Mouse (Mus musculus) brain, embryonic 18.5 days (tissue): ENCODE data around the gene Tssk2.

Experiments used
- DNase-seq: peaks from one replicate; pipeline ENCODE4 v3.0.0-alpha.2; 2012; ENCODE audit warnings: low read depth, low spot score

The Tssk2 gene

DNA sequence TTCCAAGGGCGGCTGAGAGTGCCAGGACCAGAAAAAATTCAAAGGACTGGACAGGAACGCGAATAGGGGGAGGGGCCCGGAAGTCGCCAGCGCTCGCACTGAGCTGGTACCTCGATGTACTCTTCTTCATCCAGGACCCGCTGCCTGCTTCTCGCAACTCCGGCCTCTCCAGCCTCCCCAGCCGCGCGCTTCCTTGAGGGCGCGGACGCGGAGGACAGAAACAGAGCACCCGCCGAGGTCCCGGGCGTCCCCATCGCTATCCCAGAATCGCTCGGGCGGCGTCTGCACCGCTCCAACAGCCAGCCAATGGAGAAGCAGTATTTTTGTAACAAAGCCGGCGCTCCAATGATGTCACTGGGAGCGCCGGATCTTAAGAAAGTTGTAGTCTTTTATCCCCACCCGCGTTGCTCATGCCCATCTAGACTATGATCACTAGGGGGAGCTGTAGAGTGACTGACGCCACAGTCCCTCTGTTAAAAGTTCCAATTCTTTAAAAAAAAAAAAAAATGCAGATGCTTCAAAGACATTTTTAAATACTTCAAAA lies 12.7 kb downstream of the Tssk2 start, which contains the start of gene Ess2:
Gene Ess2 (minus strand): TSS at position 297 of the 544 bp plus-strand sequence.
- peak; percentile 95 for DNase-seq

DNA sequence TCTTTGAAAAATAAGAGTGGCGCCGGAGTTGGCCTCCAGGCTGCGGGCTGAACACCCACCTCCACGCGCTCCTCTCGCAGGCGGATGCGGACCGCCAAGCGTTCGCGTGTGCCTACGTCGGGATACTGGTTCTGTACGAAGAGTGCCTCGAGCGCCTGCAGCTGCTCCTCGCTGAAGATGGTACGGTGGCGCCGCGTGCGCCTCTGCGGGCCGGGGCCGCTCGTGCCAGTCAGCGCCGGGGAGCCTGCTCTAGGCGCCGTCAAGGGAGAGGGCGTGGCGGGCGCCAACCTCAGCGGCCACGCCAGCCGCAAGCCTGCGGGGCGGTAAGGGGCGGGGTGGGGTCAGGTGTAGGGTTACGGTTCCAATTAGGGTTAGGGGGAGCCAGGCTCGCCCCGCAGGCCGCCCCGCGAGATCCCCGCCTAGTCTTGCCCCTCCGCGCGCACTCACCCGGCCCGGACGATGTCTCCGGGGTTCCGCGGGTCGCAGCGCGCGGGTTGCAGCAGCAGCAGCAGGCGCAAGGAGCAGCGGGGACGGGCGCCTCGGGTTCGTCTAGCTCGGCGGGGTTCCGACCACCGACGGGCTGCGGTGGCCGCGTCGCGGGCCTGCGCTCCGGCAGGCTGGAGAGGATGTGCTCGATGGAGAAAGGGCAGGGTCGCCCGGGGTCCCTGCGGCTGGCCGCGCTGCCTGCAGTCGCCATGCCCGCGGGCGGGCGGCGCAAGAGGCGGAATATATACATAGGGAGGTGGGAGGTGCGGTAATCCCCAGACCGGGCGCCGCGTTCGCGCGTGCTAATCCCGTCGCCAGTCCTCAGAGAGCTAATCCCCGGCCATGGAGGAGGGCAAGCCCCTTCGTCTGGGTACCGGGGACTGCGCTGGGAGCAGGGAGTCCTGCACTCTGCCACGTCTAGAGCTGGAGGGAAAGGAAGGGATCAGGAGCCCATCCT lies 16.1 kb downstream of the Tssk2 start, which contains the start of gene Gsc2:
Gene Gsc2 (minus strand): TSS at position 753 of the 943 bp plus-strand sequence.
- DNase-seq, result no peak

DNA sequence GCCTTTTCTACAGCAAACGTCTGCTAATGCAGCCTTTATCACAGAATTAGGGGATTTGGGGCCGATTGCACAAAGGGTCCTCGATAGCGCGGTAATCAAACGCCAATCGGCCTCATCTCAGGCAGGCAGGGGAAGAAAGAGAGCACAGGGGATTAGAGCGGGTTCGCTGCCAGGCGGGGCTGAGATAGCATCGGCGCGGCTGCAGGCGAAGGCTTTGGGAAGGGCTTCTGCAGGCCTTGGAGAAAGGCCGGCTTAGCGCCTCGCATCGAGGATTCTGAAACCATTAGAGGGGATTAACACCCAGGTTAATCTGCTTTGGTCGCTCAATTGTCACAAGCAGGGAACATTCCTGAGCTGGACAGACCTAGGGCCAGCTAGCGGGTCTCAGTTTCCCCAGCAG lies 22.1 kb downstream of the Tssk2 start:
- no peak for DNase-seq

DNA sequence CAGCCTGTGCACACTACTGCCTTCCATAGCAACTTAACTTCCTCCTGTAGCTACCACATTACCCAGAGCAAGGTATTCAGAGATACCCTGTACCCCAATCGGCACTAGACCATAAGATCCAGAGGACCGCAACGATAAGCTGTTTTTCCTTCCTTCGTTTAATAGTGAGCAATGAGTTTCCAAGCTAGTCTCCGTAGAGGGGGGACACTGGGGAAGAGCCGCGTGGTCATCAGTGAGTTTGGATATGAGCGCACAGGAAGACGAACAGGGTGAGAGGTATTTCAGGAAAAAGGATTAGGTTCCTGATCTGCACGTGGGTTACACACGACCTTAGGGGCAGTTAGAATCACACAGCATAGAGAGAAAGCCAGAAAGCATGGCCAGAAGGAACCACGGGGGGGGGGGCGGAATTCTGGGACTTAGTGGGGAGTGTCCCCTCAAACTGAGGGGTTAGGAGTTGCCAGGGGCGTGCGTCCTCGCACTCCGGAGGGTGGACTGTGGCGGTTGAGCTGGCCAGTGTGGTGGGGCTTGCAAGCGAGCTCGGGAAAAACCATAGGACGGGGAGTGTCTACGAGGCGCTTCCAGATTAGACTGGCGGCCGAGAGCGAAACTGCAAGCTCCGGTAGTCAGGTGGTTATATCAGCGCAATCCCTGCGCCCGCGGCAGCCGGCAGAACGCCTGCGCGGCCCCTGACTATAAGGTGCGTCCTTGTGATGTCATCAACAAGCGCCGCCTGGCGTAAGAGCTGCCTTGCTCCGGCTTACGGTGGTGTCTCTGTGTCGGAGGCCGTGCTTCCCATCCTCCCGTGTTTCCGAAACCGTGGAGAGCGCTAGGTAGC lies 23.1 kb downstream of the Tssk2 start:
- peak; percentile 93 for DNase-seq

DNA sequence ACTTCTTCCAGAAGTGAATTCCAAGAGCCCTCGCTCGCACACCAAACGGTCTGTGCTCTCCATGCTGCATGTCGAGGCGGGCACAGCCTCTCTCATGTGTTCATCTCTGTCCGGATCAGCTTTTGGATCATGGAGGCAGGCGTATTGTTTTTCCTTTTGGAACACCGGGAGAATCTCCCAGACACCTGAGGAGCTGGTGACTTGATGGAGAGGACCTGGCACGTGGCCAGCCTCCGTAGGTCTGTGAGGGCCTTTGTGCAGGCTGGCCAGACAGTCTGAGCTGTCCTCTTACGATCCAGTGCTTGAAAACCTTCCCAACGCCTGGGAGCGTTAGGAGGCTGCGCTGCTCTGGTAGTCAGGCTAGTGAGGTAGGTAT lies 23.7 kb downstream of the Tssk2 start:
- no peak for DNase-seq

DNA sequence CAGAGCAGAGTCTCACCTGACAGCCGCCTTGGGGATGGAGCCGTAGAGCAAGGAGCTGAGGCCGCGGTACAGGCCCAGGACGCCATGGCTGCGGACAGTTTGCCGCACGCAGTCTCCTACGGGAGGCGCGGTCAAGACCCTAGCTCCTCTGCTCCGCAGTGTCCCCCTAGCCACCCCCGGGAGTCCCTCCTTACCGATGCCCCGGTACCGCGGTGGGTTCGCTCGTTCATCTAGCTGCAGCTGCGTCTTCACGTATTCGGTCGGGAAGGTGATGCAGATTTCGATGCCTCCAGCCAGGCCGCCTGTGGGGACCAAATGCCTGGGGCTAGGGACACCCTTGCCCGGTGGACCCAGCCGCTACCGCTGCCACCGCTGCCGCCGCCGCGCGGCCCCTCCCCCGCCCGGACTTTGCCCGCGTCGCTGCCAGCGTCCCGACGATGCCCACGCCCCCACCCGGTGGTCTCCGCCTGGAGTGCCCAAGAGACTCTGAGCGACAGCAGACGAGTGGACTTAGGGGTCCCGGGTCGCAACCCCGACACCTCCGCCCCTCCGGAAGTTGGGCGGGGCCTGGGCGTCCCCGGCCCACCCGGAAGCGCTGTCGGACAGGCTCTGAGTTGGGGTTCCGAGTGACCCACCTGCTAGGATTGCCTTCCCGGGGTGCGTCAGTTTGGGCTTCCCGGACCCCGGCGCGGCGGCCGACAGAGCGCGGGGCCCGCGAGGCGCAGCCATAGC lies 29.1 kb downstream of the Tssk2 start:
- no peak for DNase-seq

DNA sequence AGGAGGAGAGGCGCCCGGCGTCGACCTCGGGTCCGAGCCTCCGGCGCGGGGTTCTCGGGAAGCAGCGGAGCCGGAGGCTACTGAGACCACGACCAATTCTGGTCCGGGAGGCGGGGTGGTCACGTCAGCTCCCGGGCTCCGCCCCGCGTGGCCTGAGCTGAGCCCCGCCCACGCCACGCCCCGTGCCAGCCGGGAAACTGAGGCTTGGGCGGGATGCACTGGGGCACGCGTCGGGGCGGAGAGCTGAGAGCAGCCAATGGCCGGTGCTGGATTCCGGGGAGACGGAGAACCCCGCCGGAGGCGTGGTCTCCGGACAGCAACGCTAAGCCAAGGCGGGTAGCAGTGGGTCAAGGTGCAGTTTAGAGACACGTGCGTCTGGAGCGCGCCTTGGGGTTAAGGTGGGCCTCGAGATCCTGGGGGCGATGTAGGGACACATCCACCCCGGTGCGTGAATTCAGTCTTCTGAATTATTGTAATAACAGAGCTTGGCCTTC lies 29.7 kb downstream of the Tssk2 start, which contains the start of gene Slc25a1:
Gene Slc25a1 (minus strand): TSS at position 133 of the 494 bp plus-strand sequence.
- DNase-seq, result no peak

DNA sequence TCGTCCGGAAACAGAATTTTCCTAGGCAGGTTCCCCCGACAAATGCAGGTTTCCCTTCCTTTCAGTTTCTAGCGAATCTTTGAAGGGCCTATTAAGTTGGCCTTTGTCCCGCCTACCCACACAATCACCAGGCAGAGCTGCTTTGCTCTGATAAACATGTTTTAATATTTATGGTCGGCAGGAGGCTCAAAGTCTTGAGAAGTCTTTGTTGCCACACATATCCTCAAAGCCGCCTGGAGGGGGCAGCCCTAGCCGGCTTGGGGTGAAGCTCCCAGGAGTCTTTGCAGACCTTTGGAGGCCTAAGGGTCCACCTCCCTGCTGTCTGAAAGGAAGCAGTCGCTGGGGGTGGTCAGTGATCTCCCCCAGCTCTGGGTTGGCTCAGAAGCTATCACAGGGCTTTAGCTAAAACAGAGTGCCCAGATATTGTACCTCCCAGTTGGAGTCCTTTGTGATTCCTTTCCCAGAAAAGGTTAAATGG lies 30.2 kb downstream of the Tssk2 start:
- DNase-seq, result no peak

DNA sequence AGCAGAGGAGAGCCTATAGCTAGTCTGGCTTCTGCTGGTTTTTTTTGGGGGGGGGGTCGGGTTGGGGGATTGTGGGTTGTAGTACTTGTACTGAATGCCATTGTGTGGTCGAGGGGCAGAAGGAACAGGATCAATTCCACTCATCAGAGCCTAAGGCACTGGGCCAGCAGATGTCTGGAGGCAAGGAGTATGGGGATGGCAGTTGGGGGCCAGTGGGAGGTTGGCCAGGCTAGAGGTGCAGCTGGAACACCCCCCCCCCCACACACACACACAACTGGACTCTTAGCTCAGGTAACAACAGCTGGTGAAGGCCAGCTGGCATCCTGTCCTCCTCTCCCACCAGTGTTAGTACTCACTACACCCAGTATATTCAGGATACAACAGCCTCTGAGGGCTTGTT lies 30.8 kb downstream of the Tssk2 start:
- DNase-seq, result no peak

DNA sequence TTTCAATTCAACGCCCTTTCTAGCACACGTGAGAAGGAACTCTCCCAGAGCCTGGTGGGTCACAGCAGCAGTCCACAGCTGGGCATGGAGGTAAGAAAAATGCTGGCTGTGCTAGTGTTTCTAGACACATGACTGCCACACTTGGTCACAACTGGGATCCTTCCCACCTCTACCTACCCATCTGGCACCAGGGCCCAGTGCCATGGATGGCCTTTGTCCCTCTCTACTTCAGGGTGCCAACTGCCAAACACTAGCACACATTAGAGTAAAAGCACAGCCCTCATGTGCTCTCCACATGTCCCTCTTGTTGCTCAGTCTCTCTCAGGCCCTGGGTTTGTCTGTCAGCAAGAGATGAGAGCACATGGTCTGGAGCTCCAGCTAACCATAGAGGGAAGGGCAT lies 31.2 kb downstream of the Tssk2 start:
- DNase-seq, result no peak

DNA sequence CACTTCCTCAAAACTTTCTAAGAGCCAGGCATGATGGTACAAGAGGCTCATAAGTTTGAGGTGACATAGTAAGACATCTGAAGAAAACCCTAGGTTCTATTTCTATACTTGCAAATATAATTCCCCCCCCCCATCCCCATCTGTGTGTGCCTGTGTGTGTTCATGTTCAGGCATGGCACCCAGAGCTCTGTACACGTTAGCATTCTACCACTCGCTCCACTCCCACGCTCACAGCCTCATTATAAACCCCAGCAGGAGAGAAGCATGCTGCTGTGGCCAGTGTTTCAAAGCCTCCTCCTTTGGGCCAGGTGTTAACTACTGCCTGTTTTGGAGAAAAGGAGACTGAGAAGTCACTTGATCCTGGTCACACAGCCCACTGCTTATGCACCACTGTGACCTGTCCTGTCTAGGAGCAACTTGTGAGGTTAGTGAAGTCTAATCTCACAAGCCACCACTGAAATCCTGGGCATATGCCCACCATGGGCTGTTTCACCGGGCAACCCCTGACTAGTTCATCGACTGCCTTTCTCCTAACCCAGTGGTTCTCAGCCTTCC lies 33.5 kb downstream of the Tssk2 start:
- no peak for DNase-seq

DNA sequence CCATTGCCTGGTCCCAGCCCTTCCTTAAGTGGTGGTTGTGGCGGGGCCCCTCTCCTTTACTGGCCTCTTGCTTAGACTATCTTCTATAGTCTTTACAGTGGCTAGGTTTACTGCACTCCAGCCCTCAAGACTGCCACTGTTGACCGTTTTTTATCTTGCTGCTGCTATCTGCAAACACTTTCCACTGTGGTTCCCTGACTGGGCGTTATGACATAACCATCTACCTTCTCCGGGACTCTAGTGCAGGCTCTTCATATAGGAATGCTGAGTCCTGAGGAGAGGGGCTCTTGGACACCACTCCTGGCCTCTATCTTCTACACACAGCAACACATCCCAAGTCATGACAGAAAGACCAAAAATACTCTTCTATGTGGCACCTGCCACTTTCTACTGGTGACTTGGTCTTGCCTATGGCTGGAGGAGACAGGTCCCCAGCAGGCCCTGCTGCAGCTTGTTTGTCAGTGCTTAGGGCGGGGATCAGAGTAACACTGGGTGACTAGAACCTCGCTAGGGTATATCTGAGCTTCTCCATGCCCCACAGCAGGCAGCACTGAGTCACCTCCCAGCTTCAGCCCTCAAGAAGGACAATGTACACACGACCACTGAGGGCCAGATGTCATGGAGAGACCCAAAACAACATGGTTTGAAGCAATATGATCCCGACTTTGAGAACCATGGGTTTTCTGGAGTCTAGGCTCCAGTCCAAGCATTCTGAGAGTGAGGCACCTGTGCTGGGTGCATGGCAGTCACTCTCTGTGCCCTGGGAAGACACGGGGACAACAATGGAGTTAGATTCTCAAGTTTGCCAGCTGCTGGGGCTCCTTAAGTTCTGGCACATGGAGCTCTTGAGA lies 35.4 kb downstream of the Tssk2 start:
- no peak for DNase-seq

DNA sequence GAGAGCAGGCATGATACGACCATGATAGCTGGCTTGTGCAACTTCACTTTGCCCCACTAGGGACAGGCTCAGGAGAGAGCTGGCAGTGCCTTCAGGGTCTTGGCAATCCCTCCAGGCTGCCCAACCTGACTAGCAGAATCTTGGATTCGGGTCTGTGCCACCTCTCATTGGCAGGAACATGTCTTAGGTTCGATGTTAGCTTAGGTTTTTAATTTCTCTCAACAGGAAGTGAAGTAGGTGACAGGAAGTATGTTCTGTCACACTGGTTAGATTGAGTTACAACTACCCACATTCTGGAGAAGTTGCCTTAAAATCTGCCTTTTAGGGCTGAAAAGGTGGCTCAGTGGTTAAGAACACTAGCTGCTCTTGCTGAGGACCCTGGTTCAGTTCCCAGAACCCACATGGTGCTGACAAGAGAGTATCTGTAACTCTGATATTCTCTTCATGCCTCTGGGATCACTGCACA lies 36.0 kb downstream of the Tssk2 start:
- no peak for DNase-seq

DNA sequence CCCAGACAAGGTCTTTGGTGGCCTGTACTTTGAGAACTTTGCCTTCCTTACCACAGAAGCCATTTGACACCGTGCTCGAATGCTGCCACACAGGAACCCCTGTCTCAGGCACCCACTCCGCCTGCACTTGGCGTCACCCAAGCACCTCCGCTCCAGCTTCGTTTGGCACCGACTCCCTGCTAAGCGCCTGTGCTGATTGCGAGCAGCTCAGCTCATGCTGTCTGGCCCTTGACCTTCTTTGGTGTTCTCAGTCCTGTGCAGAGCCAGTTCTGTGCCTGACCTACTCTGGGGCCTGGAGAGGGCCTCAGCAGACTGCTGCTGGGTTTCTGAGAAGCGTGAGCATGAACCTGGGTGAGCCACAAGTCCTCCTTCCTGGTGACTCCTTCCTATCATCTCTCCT lies 38.3 kb downstream of the Tssk2 start:
- DNase-seq, result no peak

DNA sequence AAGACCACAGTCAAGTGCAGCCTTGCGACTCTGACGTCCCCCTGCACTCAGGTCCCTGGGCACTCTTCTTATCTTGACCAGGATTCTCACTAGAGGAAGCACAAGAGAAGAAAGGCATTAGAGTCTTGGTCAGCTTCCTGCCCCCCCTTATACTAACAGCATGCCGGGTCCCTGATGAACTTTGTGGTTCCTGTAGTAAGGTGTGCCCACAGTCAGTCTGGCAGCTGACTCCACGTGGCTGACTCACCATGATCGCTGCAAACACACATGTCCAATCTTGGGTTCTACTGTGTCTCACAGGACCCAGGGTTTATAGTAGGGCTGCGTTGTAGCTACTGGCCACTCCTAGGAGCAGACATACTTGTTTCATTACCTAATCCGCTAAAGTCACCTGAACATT lies 39.8 kb downstream of the Tssk2 start:
- no peak for DNase-seq

DNA sequence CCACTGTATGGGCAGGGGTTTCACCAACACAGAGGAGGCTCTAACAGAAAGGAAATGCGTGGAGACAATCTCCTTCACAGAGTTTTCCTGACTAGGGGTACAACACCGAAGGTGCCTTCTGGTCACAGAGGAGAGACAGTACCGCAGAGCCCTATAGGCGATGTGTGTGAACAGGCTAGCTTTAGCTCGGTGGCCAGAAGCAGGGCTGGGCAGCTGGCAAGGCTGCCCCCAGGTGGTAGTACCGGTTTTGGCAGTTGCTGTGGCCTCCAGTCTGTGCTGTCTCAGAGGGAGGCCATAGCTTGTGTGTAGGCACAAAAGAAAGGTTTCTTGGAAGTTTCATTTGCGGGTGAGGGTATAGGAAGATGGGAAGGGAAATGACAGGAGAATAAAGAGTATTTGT lies 40.4 kb downstream of the Tssk2 start:
- no peak for DNase-seq

DNA sequence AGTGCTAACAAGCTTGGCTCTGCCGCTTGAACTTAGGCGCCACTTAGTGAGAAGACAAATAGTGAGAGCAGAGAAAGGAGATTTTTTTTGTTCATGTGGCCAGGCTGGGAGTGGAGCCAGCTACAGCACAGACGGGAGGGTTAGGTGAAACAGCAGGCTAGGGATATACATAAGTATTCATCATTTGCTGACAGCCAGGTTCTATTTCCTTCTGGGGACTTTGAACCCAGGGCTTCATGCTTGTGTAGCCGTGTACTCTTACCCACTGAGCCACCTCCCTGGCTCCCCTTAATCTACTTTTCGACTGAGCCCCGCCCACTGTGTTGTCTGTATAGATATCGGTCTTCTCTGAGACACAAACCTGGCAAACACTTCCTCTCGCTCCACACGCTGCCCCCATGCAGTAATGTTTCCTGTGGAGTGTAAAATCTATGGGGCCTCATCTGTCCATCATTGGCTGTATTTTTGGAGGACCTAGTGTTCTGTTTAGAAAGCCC lies 40.9 kb downstream of the Tssk2 start:
- no peak for DNase-seq

DNA sequence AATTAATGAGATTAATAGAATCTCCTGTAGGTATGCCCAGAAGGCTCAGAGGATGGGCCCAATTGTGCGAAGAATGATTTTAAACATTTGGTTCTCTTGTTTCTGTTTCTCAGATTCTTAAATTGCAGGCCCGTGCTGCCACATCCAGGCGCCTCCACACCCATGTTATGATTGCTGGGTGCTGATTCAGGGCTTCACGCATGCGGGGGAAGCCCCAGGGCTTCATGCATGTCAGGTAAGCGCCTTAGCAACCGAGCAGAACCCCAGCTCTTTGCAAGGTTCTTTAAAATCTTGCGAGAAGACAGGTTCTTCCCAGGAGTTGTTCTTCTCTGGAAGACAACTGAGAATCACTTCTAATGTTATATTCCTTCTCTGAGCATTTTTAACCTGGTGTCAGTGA lies 45.0 kb downstream of the Tssk2 start:
- DNase-seq, result no peak

DNA sequence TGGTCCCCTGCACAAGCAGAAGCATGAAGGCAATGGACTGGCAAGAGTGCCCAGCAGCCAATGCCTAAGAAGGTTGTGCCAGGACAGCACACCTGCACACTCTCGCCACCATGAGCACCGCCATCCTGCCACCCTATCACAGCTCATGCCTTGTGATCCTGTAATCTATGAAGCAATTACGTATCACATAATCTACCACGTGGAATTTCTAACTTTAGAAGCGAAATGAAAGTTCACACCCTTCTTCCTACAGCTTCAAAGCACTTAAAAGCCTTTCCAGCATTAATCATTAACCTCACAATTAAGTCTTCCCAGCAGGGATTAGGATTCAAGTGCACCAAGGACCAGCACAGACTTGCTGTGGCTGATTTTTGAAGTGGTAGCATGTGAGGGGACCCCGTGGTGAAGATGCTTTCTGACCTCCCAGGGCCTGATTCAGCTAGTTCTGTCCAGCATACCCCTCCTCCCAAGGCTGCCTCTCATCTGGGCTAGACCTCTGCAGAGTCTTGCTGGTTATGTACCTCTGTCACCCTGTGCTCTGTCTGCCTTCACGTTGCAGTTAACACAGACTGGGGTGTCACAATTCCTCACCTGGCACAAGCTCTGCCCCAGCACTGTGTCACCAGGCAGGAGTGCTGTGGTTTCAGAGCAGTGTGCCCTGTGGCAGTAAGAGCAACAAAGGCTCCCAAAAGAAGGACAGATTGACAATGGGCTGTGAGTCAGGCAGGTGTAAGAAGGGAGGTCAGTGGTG lies 46.8 kb downstream of the Tssk2 start:
- DNase-seq, result no peak
